Mouse (Mus musculus): ENCODE measurements around the gene Timm50. TPM values are rescaled to one million over a fixed set of nuclear protein-coding genes. Genes with fewer than 3 reads are reported as not detected.

Timm50 gene
- 183 and 198 TPM in 2 replicates for polyA plus RNA-seq (2014; fragmentation: Nextera tagmentation; extraction: Ambion mirVana)

DNA sequence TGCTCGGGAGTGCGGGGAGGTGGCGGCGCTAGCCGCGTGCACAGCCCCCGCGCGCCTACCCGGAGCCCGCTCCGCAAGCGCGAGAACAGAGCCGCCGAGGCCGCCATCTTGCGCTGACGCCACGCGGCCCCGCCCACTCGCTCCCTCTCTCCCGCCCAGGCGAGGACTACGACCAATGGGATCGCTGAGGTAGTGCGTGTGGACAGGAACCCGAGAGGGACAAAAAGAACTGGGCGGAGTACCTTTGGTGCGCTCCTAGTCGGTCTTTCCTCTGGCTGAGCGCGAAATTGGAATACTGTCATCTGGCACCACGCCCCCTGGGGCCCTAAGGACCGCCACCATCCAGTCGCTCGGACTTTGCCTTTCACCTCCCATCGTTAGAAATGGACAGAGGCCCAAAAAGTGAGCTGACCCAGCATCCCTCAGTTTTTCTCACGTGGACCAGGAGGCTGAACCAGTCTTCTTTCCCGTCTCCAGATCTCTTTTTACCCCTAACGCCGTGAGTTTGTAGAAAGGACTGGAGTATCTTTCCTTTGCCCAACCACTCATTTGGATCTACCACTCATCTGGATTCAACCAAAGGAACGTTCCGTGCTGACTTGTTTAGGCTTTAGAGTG, at the start of gene Timm50:
Gene Timm50, minus strand, starts transcription at position 147 of the 618 bp plus-strand sequence.
- Histone ChIP-seq H3K4me3 (ENCODE audit: low read depth, low read length) (peak within 1 kb of the TSS; percentile 99), H3K36me3 (ENCODE audit: control insufficient read depth, insufficient read depth, low read length) (peaks cover 65% of the 10 kb centered on the region), H3K9me3 (ENCODE audit: control insufficient read depth, low read length) (no peaks in the 10 kb centered on the region), H3K4me1 (replicated peaks; ENCODE audit: control insufficient read depth, insufficient read depth, low read length) (peaks cover 8% of the 10 kb centered on the region), H3K9ac (ENCODE audit: low read length) (peak within 1 kb of the TSS; percentile 91), H3K27ac (ENCODE audit: low read depth) (peak within 1 kb of the TSS; percentile 67), H3K4me2 (ENCODE audit: low read length) (peak within 1 kb of the TSS; percentile 77), H3K27me3 (replicated peaks; ENCODE audit: control insufficient read depth, insufficient read depth, low read length) (no peaks in the 10 kb centered on the region)
- ATAC-seq (replicated peaks; ENCODE audit: low FRiP score, low TSS enrichment, low read depth) (peak; percentile 97), DNase-seq (ENCODE audit: low spot score) (peak; percentile 97)
- WGBS, result 1% methylated on average over 45 of the region's 45 CpGs

DNA sequence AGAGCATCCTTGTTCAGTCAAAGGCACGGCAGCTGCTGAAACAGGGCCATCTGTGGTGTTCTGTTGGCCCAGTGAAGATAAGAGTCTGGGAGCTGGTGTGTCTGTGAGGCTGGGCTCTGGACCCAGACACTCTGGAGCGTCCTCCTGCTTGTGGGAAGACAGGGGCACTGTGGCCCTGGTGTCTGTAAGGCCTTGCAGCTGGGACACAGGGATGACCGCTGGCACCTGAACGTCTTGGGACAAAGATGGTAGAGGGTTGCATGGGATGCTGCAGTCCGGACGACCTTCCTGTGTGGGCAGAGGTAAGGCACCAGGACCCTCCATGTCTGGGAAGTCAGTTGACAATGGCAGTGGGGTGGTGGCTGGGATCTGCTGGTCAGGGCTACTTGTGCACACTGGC, 48.4 kb upstream of the Timm50 start:
- Histone ChIP-seq H3K4me3 (ENCODE audit: low read depth, low read length) (no peak overlapping the region), H3K9ac (ENCODE audit: low read length) (no peak overlapping the region), H3K27me3 (replicated peaks; ENCODE audit: control insufficient read depth, insufficient read depth, low read length) (no peaks in the 10 kb centered on the region), H3K4me1 (replicated peaks; ENCODE audit: control insufficient read depth, insufficient read depth, low read length) (peaks cover 17% of the 10 kb centered on the region), H3K36me3 (ENCODE audit: control insufficient read depth, insufficient read depth, low read length) (peaks cover 67% of the 10 kb centered on the region), H3K4me2 (ENCODE audit: low read length) (no peak overlapping the region), H3K27ac (ENCODE audit: low read depth) (no peak overlapping the region), H3K9me3 (ENCODE audit: control insufficient read depth, low read length) (no peaks in the 10 kb centered on the region)
- no peak for ATAC-seq (replicated peaks; ENCODE audit: low FRiP score, low TSS enrichment, low read depth)
- DNase-seq (ENCODE audit: low spot score), result no peak
- 92% methylated on average over 6 of the region's 6 CpGs for WGBS

DNA sequence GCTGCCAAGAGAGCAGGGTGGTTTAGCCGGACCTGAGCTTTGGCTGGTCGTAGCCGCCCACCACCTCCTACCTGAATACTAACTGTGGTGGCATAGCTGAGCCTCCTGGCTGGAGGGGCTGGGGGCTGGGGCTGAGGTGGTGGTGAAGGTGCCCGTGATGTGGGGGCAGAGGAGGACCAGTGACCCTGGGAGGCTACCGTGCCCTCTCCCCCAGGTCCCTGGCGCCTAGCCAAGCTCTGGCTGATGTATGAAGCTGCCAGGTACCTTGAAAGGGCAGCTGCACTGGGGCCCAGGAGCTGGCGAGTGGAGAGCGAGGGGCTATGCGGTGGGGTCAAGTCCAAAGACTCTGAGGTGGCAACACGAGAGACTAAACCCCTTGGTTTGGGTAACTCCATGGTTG, 48.0 kb upstream of the Timm50 start:
- Histone ChIP-seq H3K4me2 (ENCODE audit: low read length) (no peak overlapping the region), H3K9ac (ENCODE audit: low read length) (no peak overlapping the region), H3K27me3 (replicated peaks; ENCODE audit: control insufficient read depth, insufficient read depth, low read length) (no peaks in the 10 kb centered on the region), H3K36me3 (ENCODE audit: control insufficient read depth, insufficient read depth, low read length) (peaks cover 63% of the 10 kb centered on the region), H3K4me3 (ENCODE audit: low read depth, low read length) (no peak overlapping the region), H3K4me1 (replicated peaks; ENCODE audit: control insufficient read depth, insufficient read depth, low read length) (peaks cover 17% of the 10 kb centered on the region), H3K9me3 (ENCODE audit: control insufficient read depth, low read length) (no peaks in the 10 kb centered on the region), H3K27ac (ENCODE audit: low read depth) (no peak overlapping the region)
- DNase-seq (ENCODE audit: low spot score), result no peak
- ATAC-seq (replicated peaks; ENCODE audit: low FRiP score, low TSS enrichment, low read depth), result no peak
- 84% methylated on average over 10 of the region's 10 CpGs for WGBS

GRCm38 (mm10) chr7:28358431-28358830, 46.6 kb upstream of the Timm50 start:
- ATAC-seq (replicated peaks; ENCODE audit: low FRiP score, low TSS enrichment, low read depth) (no peak), DNase-seq (ENCODE audit: low spot score) (no peak)
- Histone ChIP-seq H3K9ac (ENCODE audit: low read length) (0 out of 2 replicates have a peak overlapping the region, but pooled peaks have one; percentile 4), H3K4me3 (ENCODE audit: low read depth, low read length) (no peak overlapping the region), H3K4me1 (replicated peaks; ENCODE audit: control insufficient read depth, insufficient read depth, low read length) (peaks cover 17% of the 10 kb centered on the region), H3K36me3 (ENCODE audit: control insufficient read depth, insufficient read depth, low read length) (peaks cover 61% of the 10 kb centered on the region), H3K4me2 (ENCODE audit: low read length) (no peak overlapping the region), H3K27ac (ENCODE audit: low read depth) (peak overlapping the region; percentile 58; the same call in 1 of the 2 replicates), H3K27me3 (replicated peaks; ENCODE audit: control insufficient read depth, insufficient read depth, low read length) (no peaks in the 10 kb centered on the region), H3K9me3 (ENCODE audit: control insufficient read depth, low read length) (no peaks in the 10 kb centered on the region)
- WGBS, result 43% methylated on average over 7 of the region's 7 CpGs

DNA sequence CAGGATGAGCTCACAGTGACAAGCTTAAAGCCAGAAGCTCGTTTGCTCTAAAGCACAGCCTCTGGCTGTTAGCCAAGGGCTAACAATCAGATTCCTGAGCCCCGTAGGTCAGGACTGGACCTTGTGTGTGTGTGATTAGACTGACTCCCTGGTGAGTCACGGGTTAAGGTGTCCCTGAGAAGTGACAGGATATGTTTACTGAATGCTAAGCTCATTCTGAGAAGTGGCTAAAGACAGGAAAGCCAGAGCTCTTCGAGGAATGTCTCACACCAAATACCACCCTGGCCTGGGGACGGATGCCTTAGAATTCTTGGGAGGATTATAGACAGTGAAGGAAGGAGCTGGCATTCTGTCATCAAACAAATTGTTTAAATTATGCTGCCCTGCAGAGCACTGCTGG, 46.1 kb upstream of the Timm50 start:
- 4% methylated on average over 5 of the region's 5 CpGs for WGBS
- ATAC-seq (replicated peaks; ENCODE audit: low FRiP score, low TSS enrichment, low read depth) (no peak), DNase-seq (ENCODE audit: low spot score) (no peak)
- Histone ChIP-seq H3K9ac (ENCODE audit: low read length) (0 out of 2 replicates have a peak overlapping the region, but pooled peaks have one; percentile 4), H3K4me2 (ENCODE audit: low read length) (peak overlapping the region; percentile 18), H3K4me3 (ENCODE audit: low read depth, low read length) (no peak overlapping the region), H3K4me1 (replicated peaks; ENCODE audit: control insufficient read depth, insufficient read depth, low read length) (peaks cover 17% of the 10 kb centered on the region), H3K36me3 (ENCODE audit: control insufficient read depth, insufficient read depth, low read length) (peaks cover 61% of the 10 kb centered on the region), H3K9me3 (ENCODE audit: control insufficient read depth, low read length) (no peaks in the 10 kb centered on the region), H3K27me3 (replicated peaks; ENCODE audit: control insufficient read depth, insufficient read depth, low read length) (no peaks in the 10 kb centered on the region), H3K27ac (ENCODE audit: low read depth) (peak overlapping the region; percentile 58)

DNA sequence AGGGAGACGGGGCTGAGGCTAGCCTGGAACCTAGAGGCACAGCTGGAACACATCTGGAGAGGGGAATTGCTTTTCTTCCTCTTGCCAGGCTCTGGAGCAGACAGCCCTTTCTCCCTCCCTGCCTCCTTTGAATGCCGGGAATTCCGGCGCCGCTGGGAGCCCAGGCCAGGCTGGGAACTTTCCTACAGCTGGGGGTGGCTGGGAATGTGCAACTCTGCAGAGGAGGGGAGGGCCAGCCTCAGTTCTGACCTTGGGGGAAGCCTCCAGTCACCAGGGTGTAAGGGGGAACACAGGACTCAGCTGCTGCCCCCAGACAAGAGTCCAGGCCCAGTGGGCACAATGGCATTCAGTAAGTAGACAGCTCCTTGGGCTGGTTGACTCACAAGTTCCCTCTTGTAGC, 45.1 kb upstream of the Timm50 start:
- Histone ChIP-seq H3K27ac (ENCODE audit: low read depth) (peak overlapping the region; percentile 58), H3K27me3 (replicated peaks; ENCODE audit: control insufficient read depth, insufficient read depth, low read length) (no peaks in the 10 kb centered on the region), H3K4me2 (ENCODE audit: low read length) (no peak overlapping the region), H3K36me3 (ENCODE audit: control insufficient read depth, insufficient read depth, low read length) (peaks cover 61% of the 10 kb centered on the region), H3K9me3 (ENCODE audit: control insufficient read depth, low read length) (no peaks in the 10 kb centered on the region), H3K9ac (ENCODE audit: low read length) (no peak overlapping the region), H3K4me1 (replicated peaks; ENCODE audit: control insufficient read depth, insufficient read depth, low read length) (peaks cover 17% of the 10 kb centered on the region), H3K4me3 (ENCODE audit: low read depth, low read length) (no peak overlapping the region)
- DNase-seq (ENCODE audit: low spot score), result no peak
- WGBS, result 1% methylated on average over 5 of the region's 5 CpGs
- peak; percentile 10; the same call in 1 of the 2 replicates for ATAC-seq (replicated peaks; ENCODE audit: low FRiP score, low TSS enrichment, low read depth)

DNA sequence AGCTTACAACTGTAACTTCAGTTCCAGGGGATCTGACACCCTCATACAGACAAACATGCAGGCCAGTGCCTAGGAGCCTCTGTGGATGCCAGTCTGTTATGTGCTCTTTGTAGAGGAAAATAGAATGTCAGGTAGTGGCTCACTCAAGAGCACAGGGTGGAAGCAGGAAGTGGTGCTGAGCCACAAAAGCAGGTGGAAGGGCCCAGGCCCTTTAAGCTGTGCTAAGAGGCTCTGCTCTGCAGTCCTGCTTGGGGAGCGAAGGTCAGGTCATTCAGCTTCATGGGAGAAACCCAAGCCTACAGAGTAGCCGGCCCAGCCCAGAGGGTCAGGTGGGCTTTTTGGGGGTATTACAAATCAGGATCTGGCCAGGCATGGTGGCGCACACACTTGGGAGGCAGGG, 43.3 kb upstream of the Timm50 start:
- peaks cover 24% of the 10 kb centered on the region for H3K4me1 ChIP-seq (replicated peaks; ENCODE audit: control insufficient read depth, insufficient read depth, low read length)
- no peak overlapping the region for H3K4me2 ChIP-seq (ENCODE audit: low read length)
- H3K27me3 ChIP-seq (replicated peaks; ENCODE audit: control insufficient read depth, insufficient read depth, low read length), result no peaks in the 10 kb centered on the region
- 90% methylated on average over 3 of the region's 3 CpGs for WGBS
- no peak overlapping the region for H3K4me3 ChIP-seq (ENCODE audit: low read depth, low read length)
- no peak overlapping the region for H3K27ac ChIP-seq (ENCODE audit: low read depth)
- peaks cover 50% of the 10 kb centered on the region for H3K36me3 ChIP-seq (ENCODE audit: control insufficient read depth, insufficient read depth, low read length)
- no peak overlapping the region for H3K9ac ChIP-seq (ENCODE audit: low read length)
- DNase-seq (ENCODE audit: low spot score) (no peak), ATAC-seq (replicated peaks; ENCODE audit: low FRiP score, low TSS enrichment, low read depth) (no peak)
- H3K9me3 ChIP-seq (ENCODE audit: control insufficient read depth, low read length), result no peaks in the 10 kb centered on the region

- ATAC-seq (replicated peaks; ENCODE audit: low FRiP score, low TSS enrichment, low read depth) (no peak), DNase-seq (ENCODE audit: low spot score) (no peak)
- WGBS, result 91% methylated on average over 3 of the region's 3 CpGs
Measured at GRCm38 (mm10) chr7:28354596-28354995, 42.7 kb upstream of the Timm50 start.

DNA sequence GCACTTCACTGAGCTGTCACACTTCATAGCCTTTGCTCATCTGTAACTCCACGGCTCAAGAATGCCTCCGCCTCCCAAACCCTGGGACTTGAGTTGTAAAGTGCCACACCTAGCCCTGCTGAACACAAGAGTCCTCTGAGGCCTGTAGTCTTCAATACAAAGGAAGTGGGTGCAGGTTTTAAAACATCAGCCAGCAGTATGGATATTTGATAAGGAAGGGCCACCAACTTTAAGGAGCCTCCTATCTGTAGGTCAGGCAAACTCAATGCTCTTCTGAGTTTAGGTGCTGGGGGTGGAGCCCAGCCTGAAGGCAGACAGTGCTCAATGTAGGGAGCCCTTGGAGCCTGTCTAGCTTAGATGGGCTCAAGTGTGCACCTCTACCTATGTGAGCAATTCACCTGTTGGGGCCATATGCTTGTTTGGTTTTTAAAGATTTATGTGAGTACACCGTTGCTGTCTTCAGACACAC, 42.3 kb upstream of the Timm50 start:
- no peak overlapping the region for H3K4me3 ChIP-seq (ENCODE audit: low read depth, low read length)
- DNase-seq (ENCODE audit: low spot score), result no peak
- peaks cover 31% of the 10 kb centered on the region for H3K4me1 ChIP-seq (replicated peaks; ENCODE audit: control insufficient read depth, insufficient read depth, low read length)
- no peak overlapping the region for H3K9ac ChIP-seq (ENCODE audit: low read length)
- H3K36me3 ChIP-seq (ENCODE audit: control insufficient read depth, insufficient read depth, low read length), result peaks cover 40% of the 10 kb centered on the region
- no peak for ATAC-seq (replicated peaks; ENCODE audit: low FRiP score, low TSS enrichment, low read depth)
- H3K4me2 ChIP-seq (ENCODE audit: low read length), result no peak overlapping the region
- H3K27ac ChIP-seq (ENCODE audit: low read depth), result no peak overlapping the region
- no peaks in the 10 kb centered on the region for H3K27me3 ChIP-seq (replicated peaks; ENCODE audit: control insufficient read depth, insufficient read depth, low read length)
- H3K9me3 ChIP-seq (ENCODE audit: control insufficient read depth, low read length), result no peaks in the 10 kb centered on the region
- 82% methylated on average over 3 of the region's 3 CpGs for WGBS

More at GRCm38 (mm10) chr7:28354596-28354995, 42.7 kb upstream of the Timm50 start:
- peaks cover 29% of the 10 kb centered on the region for H3K4me1 ChIP-seq (replicated peaks; ENCODE audit: control insufficient read depth, insufficient read depth, low read length)
- H3K27me3 ChIP-seq (replicated peaks; ENCODE audit: control insufficient read depth, insufficient read depth, low read length), result no peaks in the 10 kb centered on the region
- H3K27ac ChIP-seq (ENCODE audit: low read depth), result no peak overlapping the region
- no peaks in the 10 kb centered on the region for H3K9me3 ChIP-seq (ENCODE audit: control insufficient read depth, low read length)
- no peak overlapping the region for H3K9ac ChIP-seq (ENCODE audit: low read length)
- H3K4me2 ChIP-seq (ENCODE audit: low read length), result no peak overlapping the region
- H3K4me3 ChIP-seq (ENCODE audit: low read depth, low read length), result no peak overlapping the region
- H3K36me3 ChIP-seq (ENCODE audit: control insufficient read depth, insufficient read depth, low read length), result peaks cover 44% of the 10 kb centered on the region
